Mouse (Mus musculus) E14TG2a.4 (cell line): ENCODE measurements around the gene Rps6kb2.
A peak's percentile ranks its signal among the peaks of the same experiment; 100 is the strongest.

ENCODE experiments used
- H3K27me3 ChIP-seq: 2 replicates; pipeline ENCODE4 v1.6.1; 2014; ENCODE audit warnings: low read length, control low read depth; ENCODE audit not compliant: insufficient read depth
- H3K36me3 ChIP-seq: 2 replicates; pipeline ENCODE4 v1.6.1; 2014; ENCODE audit warnings: low read length, control low read depth; ENCODE audit not compliant: insufficient read depth
- H3K4me1 ChIP-seq: replicated peaks from 2 replicates; pipeline ENCODE4 v1.6.1; 2014; ENCODE audit warnings: low read depth, low read length, control low read depth
- H3K4me3 ChIP-seq: replicated peaks from 2 replicates; pipeline ENCODE4 v1.5.1; 2014; ENCODE audit warnings: mild to moderate bottlenecking, low read length
- H3K9me3 ChIP-seq: 2 replicates; pipeline ENCODE4 v1.6.1; 2014; ENCODE audit warnings: low read length, control low read depth
- CTCF ChIP-seq: conservative IDR thresholded peaks from 2 replicates; pipeline ENCODE4 v1.5.1; 2014; ENCODE audit warnings: low read length
- NANOG ChIP-seq: IDR thresholded peaks from 2 replicates; pipeline ENCODE4 v1.6.1; 2014; ENCODE audit warnings: borderline replicate concordance, low read length, mixed read lengths
- POU5F1 ChIP-seq: IDR thresholded peaks from 2 replicates; pipeline ENCODE4 v1.6.1; 2014; ENCODE audit warnings: low read length, borderline replicate concordance

Rps6kb2 gene

GRCm38 (mm10) chr19:4147782-4148490, 15.2 kb downstream of the Rps6kb2 start:
- Histone ChIP-seq H3K36me3 (peaks cover 35% of the 10 kb centered on the region), H3K9me3 (no peaks in the 10 kb centered on the region), H3K4me1 (peaks cover 81% of the 10 kb centered on the region), H3K4me3 (peak overlapping the region; percentile 87), H3K27me3 (peaks cover 12% of the 10 kb centered on the region)
- TF ChIP-seq POU5F1: peak; percentile 70; the same call in 1 of the 2 replicates
- TF ChIP-seq CTCF: no peak

DNA sequence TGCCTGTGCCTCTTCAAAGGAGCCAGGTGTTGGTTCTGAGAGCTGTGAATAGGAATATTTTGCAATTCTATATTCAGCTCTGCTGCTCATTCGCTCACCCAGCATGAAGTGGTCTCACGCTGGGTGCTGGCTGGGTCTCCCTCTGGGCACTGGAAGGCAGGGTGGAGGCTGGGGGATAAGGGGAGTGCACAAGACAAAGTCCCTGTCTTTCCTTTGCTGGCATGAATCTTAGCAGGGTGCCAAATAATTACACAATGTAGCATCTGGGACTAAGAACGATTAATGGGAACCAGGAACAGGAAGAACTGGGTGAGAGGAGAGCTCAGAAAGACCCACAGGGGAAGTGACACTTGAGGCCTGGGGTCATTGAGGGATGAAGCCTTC, 16.1 kb downstream of the Rps6kb2 start:
- TF ChIP-seq CTCF: no peak
- TF ChIP-seq NANOG: no peak
- no peak for TF ChIP-seq POU5F1
- Histone ChIP-seq H3K27me3 (peaks cover 12% of the 10 kb centered on the region), H3K36me3 (peaks cover 27% of the 10 kb centered on the region)

DNA sequence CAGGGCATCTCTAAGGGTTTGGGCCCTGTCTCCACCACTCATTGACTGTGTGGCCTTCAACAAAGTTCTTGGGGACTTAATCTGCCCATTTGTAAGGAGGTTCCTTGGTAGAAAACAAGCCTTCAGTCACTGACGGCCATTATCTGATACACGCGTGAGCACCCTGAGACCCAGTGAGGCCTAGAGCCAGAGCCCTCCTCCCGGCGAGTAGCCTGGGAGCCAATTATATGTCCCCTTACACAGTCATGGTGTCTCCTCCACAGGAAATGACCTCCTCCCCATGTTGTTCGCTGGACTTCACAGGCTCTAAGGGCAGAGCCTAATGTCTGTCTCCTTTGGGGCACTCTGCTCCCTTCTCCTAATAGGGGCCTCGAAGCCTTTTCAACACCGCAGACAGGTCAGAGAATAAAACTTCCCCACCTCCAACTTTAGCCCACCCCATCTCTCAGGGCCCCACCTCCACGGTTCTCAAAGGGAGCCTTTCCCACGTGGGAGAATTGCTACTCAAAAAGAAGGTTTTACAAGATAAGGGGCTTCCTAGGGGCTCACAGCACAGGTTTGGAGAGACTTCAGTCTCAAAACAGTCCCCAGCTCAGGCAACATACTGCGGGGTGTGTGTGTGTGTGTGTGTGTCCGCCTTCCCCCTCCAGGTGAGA, 16.7 kb downstream of the Rps6kb2 start:
- Histone ChIP-seq H3K4me1 (peaks cover 71% of the 10 kb centered on the region), H3K9me3 (no peaks in the 10 kb centered on the region), H3K27me3 (peaks cover 12% of the 10 kb centered on the region), H3K36me3 (peaks cover 23% of the 10 kb centered on the region), H3K4me3 (0 out of 2 replicates have a peak overlapping the region, but pooled peaks have one; percentile 2)
- TF ChIP-seq CTCF (no peak), POU5F1 (no peak), NANOG (no peak)

More for the DNA sequence above, 16.1 kb downstream of the Rps6kb2 start:
- Histone ChIP-seq H3K4me3 (0 out of 2 replicates have a peak overlapping the region, but pooled peaks have one; percentile 2), H3K9me3 (no peaks in the 10 kb centered on the region), H3K4me1 (peaks cover 76% of the 10 kb centered on the region)

DNA sequence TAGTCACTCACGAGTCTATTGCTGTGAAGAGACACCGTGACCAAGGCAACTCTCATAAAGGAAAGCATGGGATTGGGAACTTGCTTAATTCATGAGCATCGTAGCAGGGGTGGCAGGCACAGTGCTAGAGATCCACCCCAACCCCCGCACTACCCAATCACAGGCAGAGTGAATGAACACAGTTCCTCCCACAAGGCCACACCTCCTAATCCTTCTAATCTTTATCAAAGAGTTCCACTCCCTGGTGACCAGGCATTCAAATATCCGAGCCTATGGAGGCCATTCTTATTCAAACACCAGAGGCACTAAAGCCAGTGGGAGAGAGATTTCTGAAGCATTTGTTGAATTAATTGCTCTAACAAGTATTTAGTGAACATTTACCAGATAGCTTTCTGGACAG, 17.2 kb downstream of the Rps6kb2 start:
- Histone ChIP-seq H3K4me3 (no peak overlapping the region), H3K27me3 (peaks cover 12% of the 10 kb centered on the region), H3K4me1 (peaks cover 71% of the 10 kb centered on the region), H3K9me3 (no peaks in the 10 kb centered on the region), H3K36me3 (peaks cover 17% of the 10 kb centered on the region)
- no peak for TF ChIP-seq POU5F1
- no peak for TF ChIP-seq NANOG
- TF ChIP-seq CTCF: no peak

DNA sequence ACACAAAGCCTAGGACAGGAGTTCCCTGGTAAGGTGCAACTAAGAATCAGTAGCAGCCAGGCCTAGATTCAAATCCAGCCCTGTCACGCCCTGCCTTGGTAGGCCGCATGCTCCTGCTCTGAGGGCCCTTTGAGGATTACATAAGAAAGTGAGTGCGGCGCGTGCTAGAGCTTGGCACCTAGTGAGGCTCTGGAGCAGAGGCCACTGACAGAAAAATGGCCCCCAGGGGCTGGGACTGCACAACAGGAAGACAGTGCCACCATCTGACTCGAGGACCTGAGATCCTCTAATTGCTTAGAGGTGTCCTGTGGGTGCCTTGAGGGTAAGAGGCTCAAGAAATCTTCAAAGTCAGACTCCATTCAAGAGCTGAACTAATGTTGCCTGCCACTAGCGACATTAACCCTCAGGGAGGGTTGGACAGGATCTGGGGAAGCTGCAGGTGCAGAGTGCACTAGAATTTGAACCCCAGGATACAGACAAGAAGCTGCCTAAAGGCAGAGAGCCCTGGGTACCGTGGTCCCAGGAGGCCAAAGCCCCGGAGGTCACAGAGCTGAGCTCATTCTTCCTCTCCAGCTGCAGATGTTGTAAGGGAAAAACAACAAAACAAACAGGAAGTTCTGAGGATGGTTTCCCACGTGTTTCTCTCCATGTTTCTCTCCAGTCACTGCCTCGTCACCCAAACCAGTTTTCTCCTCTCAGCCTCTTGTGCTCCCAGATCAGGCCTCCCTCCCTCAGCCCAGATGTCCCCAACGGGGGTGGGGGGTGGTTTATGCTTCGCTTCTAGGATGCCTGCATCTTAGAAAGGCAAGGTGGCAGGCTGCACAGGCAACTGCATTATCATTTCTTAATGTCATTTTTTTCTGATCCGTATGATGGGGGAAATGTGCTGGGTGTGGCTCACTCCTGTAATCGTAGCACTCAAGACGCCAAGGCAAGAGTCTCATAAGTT, 18.3 kb downstream of the Rps6kb2 start:
- peaks cover 70% of the 10 kb centered on the region for H3K4me1 ChIP-seq
- no peak overlapping the region for H3K4me3 ChIP-seq
- TF ChIP-seq NANOG (no peak), CTCF (no peak), POU5F1 (no peak)
- no peaks in the 10 kb centered on the region for H3K9me3 ChIP-seq
- H3K27me3 ChIP-seq: peaks cover 19% of the 10 kb centered on the region
- H3K36me3 ChIP-seq: peaks cover 6% of the 10 kb centered on the region

DNA sequence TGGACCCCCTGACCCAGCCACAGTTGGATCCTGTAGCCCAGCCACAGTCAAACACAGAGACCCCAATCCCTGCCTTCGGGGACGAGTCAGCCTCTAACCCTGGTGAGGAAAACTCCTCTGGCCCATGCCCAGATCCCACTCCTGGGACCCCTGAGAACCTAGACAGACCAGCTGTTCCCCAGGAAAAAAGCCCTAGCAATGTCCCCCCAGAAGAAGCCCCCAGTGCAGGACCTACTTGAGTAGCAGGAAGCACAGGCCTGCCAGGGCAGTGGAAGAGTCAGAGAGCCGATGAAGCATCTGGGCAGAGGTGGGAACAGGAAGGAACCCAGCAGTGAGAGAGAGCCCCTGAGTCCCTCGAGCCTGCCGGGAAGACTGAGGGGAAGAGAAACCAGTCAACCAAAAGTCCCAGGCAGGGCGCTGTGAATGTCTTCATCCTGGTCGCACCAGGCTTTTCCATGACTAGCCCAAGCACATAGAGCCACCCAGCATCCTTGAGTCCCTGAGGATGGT, 19.3 kb downstream of the Rps6kb2 start, which contains the start of gene Cabp4:
Cabp4 (minus strand) TSS at position 275 of the 510 bp plus-strand sequence.
- TF ChIP-seq NANOG: no peak
- no peak for TF ChIP-seq CTCF
- no peak for TF ChIP-seq POU5F1
- Histone ChIP-seq H3K4me3 (no peak within 1 kb of the TSS), H3K4me1 (peaks cover 70% of the 10 kb centered on the region), H3K9me3 (no peaks in the 10 kb centered on the region), H3K27me3 (peaks cover 19% of the 10 kb centered on the region), H3K36me3 (no peaks in the 10 kb centered on the region)

- TF ChIP-seq NANOG (no peak), POU5F1 (no peak), CTCF (no peak)
- H3K9me3 ChIP-seq: no peaks in the 10 kb centered on the region
- no peaks in the 10 kb centered on the region for H3K36me3 ChIP-seq
- H3K4me3 ChIP-seq: no peak overlapping the region
- peaks cover 19% of the 10 kb centered on the region for H3K27me3 ChIP-seq
- peaks cover 74% of the 10 kb centered on the region for H3K4me1 ChIP-seq
Measured at GRCm38 (mm10) chr19:4142416-4143173, 20.6 kb downstream of the Rps6kb2 start.
